Mouse (Mus musculus) left cerebral cortex, postnatal 10 days (tissue): ENCODE measurements around the gene Spata2l. TPM values are rescaled to one million over a fixed set of nuclear protein-coding genes. Genes with fewer than 3 reads are reported as not detected.
"Not testable (repeated sequence)": the region's sequence is repeated elsewhere in the genome, so short reads cannot be mapped to it uniquely, and the experiment has no call there.

ENCODE experiments used
- DNase-seq, 2 experiments: peaks; one replicate each; pipeline ENCODE4 v3.0.0; 2021 to 2022; ENCODE audit warnings: low spot score in 2 of 2, mixed read lengths in 1 of 2; ENCODE audit errors: extremely low spot score in 1 of 2
- intact Hi-C: fragments of 180-260 bp; cut with DNase I; formaldehyde crosslinking; loops from one replicate; pipeline ENCODE4 v1.15.1; 2025
- total RNA-seq, 2 experiments: library from RNA; stranded (reverse); gene quantifications; 2 replicates each; pipeline ENCODE4 v1.2.3; 2021

Spata2l gene
- total RNA-seq, 2 experiments from 2014 or later: 111 to 118 TPM

- intact Hi-C loops: loop anchor here (10.0 kb wide), 1 partner anchor 112 kb away; no protein-coding TSS in a partner anchor
- no peak for DNase-seq
These were observed 16.9 kb upstream of the Spata2l start for GRCm38 (mm10) chr8:123252925-123253324.

GRCm38 (mm10) chr8:123250940-123251339, 14.9 kb upstream of the Spata2l start:
- DNase-seq: no peak
- intact Hi-C loops: loop anchor here (10.0 kb wide), 1 partner anchor 114 kb away; no protein-coding TSS in a partner anchor

DNA sequence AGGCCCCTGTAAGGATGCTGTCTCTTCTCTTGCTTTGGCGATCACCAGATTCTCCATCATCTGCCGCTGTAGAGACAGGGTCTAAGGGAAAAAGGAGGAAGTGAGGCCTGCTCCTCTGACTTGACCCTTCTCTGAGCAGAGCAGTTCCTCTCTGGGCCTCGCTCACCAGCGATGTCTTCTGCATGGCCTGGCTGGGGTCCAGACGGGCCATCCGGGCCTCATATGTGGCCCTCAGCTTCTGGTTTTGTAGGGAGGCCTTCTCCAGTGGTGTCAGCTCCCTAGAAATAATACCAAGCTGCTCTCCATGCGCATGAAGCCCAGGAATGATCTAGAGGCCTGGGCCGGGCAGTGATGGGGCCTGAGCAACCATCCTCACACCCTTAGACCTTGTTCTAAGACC, 12.6 kb upstream of the Spata2l start:
- intact Hi-C loops: no loop called here
- no peak for DNase-seq

- intact Hi-C loops: no loop called here
- DNase-seq: no peak
These were observed 11.7 kb upstream of the Spata2l start for GRCm38 (mm10) chr8:123247748-123248147.

- no peak for DNase-seq
- intact Hi-C loops: no loop called here
These were observed 9.5 kb upstream of the Spata2l start for GRCm38 (mm10) chr8:123245543-123245942.

- no peak for DNase-seq
- intact Hi-C loops: no loop called here
These were observed 8.3 kb upstream of the Spata2l start for GRCm38 (mm10) chr8:123244382-123244781.

DNA sequence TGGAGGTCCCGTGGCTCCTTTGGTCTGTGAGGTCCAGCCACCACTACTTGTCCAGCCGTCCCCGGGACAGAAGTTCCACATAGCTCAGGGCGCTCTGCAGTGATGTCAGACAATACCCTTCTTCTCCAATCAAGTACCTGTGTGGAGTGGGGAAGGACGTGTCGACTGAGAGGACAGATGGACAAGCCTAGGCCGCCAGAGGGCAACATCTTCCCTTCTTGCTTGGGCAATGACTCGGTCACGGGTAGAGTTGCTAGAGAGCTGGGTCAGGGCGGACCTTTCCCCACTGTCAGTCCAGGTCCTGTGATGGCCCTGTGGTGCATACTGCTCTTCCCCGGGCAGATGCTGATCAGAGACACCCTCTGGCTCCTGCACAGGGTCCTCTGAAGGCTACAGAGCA, 7.0 kb upstream of the Spata2l start:
- intact Hi-C loops: no loop called here
- no peak for DNase-seq

DNA sequence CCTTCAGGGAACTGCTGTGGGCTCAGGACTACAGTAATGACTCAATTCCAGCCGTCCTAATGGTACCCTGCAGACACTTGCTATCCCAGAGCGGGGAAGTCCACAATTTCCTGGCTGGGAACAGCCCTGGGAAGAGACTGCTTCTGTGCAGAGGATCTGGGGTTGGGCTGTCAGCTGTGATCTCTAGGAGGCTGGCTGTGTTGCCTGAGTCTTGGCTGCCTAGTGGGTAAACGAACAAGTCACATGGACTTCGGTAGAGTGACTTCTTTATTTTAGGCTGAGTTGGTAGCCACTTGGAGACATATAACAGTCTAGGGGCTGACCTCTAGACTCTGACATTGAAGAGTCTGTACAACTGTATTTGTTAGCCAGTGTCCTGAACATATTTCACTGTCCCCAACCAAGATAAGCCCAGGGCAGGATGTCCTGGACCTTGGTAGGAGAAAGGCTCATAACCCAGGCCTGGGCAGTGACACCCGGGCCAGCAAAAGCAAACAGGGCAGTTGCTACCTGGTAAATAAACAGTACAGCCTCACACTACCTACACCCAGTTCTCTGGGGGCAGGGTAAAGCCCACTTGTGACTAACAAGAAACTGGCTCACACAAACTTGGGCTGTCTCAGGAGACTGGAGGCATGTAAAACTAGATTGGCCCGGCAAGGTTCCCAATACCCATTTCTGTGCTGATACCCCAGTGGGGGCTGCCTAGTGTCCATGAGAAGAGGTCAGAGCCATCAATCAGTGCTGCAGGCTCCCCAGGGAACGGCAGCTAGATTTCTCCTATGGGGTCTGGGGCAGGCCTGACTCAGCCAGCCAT, 6.3 kb upstream of the Spata2l start:
- intact Hi-C loops: no loop called here
- DNase-seq: no peak

DNA sequence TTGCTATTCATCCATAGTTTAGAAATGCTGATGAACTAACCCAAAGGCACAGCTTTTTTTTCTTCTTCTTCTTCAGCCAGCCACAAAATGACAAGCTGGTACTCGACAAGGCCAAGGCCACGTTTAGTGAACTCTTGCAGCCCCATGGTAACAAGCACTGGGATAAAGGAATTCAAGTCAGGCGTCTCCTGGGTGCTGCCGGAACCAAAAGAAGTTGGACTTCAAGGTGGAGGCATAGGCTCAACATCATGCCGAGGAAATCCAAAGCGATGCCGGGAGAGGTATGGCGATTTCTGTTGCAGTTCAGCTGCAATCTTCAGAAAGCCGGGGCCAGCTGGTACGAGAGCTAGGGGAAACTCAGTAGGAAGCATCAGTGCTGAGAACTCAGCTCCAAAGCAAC, 3.4 kb upstream of the Spata2l start:
- intact Hi-C loops: no loop called here
- no peak for DNase-seq

GRCm38 (mm10) chr8:123234918-123235519, 1.0 kb downstream of the Spata2l start:
- intact Hi-C loops: no loop called here

GRCm38 (mm10) chr8:123233760-123234159, 2.3 kb downstream of the Spata2l start:
- DNase-seq: no peak
- intact Hi-C loops: no loop called here

More at GRCm38 (mm10) chr8:123234918-123235519, 1.0 kb downstream of the Spata2l start:
- peak; percentile 75 to 77 for DNase-seq

GRCm38 (mm10) chr8:123233300-123233699, 2.7 kb downstream of the Spata2l start:
- intact Hi-C loops: no loop called here

GRCm38 (mm10) chr8:123232553-123232952, 3.5 kb downstream of the Spata2l start:
- intact Hi-C loops: no loop called here
- no peak for DNase-seq

More at GRCm38 (mm10) chr8:123233300-123233699, 2.7 kb downstream of the Spata2l start:
- DNase-seq: no peak

DNA sequence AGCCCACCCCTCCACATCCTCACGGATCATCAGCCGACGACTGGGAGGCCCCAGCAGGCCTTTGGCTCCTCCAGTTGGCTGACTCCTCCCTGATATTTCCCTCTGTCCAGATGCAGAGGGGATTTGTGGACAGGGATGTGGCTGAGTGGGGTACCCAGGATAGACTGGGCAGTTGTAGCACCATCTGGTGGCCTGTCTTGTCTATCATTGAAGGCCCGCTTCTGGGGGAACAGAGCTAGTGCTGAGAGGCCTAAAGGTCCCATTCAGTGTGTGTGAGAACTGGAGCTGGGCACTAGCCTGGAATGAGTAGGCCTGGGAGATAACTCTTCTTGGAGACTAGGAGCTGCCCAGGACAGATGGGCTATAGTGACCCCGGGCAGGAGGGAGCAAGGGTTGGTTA, 4.3 kb downstream of the Spata2l start:
- DNase-seq: no peak
- intact Hi-C loops: no loop called here

DNA sequence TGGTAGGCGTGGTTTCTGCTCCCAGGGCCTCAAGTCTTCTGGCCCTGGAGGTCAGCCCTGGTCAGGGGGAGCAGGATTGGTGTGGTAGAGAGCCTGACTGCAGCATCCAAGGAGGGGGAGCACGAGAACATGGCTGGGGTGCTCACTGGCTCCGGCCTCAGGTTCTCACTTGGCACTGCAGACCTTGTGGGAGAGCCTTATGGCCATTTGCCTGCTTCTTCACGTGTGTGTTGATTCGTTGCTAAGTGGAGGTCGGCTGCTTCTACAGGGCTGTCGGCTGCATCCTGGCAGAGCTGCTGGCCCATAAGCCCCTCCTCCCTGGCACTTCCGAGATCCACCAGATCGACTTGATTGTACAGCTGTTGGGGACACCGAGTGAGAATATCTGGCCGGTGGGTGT, 5.7 kb downstream of the Spata2l start:
- intact Hi-C loops, DNase-seq: not testable (repeated sequence)

DNA sequence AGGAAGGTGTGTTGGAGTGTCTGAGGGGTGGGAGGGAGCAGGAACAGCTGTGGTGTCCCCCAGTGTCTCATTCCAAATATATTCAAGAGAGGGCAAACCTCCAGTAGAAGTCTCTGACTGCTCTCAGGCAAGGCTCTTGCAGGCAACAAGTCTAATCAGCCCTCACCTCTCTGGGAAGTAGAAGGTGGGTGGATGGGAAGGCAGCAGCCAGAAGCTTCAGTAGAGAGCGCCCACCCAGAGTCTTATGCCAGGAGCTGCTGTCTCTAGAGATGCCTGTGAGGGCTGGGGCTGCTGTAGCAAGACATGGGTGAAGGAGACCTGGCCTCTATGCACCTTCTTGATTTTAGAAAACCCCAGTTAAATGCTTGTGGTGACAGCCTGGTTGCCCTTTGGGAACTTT, 7.6 kb downstream of the Spata2l start:
- DNase-seq: no peak
- intact Hi-C loops: no loop called here

DNA sequence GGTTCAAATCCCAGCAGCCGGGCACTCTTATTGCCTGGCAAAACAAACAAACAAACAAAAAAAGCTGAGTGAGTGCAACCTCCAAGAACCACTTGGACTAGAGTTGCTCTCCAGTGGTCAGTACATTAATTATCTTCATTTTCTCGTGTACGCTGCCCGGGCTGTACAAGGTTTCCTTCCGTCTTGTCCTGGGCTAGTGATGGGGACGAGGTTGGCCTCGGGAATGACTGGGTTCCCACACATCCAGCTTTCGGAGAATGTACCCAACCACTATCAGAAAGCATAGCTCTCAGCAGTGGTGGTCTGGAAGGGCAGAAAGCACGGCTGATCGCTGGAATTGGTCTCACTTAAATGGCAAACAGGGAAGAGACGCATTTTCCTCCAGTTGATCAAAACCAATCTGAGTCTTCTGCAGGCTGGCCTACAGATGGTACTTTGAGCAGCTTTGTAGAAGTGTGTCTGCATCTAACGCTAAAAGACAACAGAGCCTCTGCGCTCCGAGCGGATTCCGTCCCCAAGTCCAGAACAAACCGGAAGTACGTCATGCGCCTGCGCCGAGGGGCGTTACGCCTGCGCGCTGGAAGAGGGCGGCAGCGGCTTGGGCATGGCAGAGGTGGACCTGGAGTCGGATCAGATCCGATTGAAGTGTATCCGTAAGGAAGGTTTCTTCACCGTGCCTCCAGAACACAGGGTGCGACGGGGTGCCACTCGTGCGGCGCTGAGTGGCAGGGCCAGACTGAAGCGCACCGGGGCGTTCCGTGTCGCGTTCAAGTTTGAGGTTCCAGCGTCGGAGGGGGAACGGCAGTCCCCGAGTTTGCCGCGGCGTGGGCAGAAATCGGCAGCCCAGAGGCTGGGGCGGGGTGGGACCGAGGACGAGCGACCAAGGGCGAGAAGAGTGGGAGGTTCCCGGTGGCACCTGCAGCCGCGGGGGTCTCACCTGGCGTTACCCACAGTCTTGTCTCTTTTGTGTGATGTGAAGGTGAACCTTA, 11.5 kb downstream of the Spata2l start, which contains the start of gene Cdk10:
Gene Cdk10 (plus strand): TSS at position 565 of the 989 bp plus-strand sequence.
- DNase-seq: peak; percentile 90 to 95
- intact Hi-C loops: no loop called here

DNA sequence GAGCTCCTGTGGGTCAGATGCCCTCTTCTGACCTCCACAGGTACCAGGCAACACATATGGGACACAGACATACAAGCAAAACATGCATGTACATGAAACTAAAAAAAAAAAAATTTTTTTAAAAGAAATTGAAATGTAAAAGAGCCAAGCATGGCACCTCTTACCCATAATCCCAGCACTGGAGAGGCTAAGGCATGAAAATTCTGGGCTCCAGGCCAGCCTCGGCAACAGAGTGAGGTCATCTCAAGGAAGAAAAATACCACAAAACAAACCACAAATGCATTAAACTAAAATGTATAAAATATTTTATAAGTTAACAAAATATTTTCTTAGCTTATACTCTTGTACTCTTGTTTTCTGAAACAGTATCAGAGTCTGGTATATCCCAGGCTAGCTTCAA, 15.1 kb downstream of the Spata2l start:
- DNase-seq: no peak
- intact Hi-C loops: no loop called here

DNA sequence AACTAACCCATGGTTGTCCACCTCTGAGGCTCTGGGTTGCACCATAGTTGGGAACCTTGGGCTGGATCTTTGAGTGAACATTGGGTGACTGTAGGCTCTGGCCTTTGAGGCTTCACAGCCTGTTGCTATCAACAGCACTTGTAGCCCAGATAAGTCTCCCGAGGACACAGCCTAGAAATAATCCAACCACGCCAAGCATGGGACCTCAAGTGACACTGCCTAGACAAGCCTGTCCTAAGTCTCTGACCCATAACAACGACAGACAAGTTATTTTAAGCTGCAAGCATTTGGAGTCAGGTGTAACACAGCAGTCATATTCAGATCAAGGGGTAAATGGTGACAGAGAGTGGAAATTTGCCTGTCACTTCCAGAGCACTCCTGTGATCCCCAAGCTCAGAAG, 20.6 kb downstream of the Spata2l start:
- DNase-seq: no peak
- intact Hi-C loops: no loop called here
